Mouse (Mus musculus): Measurements from ENCODE around the gene Shc3.

DNA sequence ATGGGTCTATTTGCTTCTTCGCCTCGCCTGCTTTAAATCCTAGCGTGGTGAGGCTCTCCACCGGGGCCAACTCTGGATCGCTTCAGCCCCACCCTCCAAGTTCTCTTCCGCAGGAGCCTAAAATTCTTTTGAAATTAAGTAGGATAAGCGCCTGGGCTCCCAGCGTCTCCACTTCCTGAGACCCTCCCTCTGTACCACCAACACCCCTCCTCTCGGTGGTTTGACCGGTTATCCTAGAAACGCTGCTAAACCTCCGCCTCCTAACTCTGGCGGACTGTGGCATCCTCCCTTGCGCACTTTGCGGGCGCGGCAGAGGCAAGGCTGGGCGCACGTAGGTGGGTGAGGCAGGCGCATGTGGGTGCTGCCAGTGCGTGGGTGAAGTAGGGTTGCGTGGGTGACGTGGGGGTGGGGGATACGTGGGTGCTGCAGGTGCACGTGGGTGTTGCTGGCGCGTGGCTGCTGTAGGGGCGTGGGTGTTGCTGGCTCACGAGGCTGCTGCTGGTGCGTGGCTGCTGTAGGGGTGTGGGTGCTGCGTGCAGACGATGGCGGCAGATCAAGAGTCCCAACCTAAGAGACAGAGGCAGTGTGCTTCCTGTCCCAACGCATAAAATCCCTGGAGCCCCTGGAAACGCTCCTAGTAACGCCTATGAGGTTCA, 25.6 kb upstream of the Shc3 start:
- TF ChIP-seq POLR2A (IDR thresholded peaks at IDR 0.05; ENCODE audit: insufficient read depth, low read length) (no peak), CTCF (IDR thresholded peaks at IDR 0.05; ENCODE audit: low read depth, low read length) (no peak)

Measured in ES-Bruce4 (cell line).